8 mouse cellular contexts compared by ENCODE assay signal in genomic region chr16:91465505-91466240, GRCm38 (mm10). TPM values are rescaled to one million over a fixed set of nuclear protein-coding genes. Genes with fewer than 3 reads are reported as not detected.
DNase-seq lines count a peak whose midpoint lies in the region; ATAC-seq and TF ChIP-seq lines count a peak whose summit lies in the region.

No protein-coding gene starts in this region.

- H3K4me2 ChIP-seq in lung, embryonic 14.5 days, result peak overlapping the region; percentile 86
- H3K4me2 ChIP-seq in intestine, postnatal 0 days (replicated peaks; ENCODE audit: low read depth), result peak overlapping the region; percentile 96
- H3K4me2 ChIP-seq in neural tube, embryonic 15.5 days, result peak overlapping the region; percentile 76

- no peaks in the 10 kb centered on the region for H3K27me3 ChIP-seq in lung, embryonic 14.5 days (ENCODE audit: insufficient read depth, low read length)
- H3K27me3 ChIP-seq in intestine, postnatal 0 days (replicated peaks; ENCODE audit: control insufficient read depth, insufficient read depth, low read length), result no peaks in the 10 kb centered on the region
- H3K27me3 ChIP-seq in neural tube, embryonic 15.5 days (replicated peaks), result no peaks in the 10 kb centered on the region

- ATAC-seq in lung, embryonic 14.5 days (ENCODE audit: insufficient read depth), result no peak
- no peak for ATAC-seq in intestine, postnatal 0 days
- peak; percentile 3; the same call in 1 of the 2 replicates for ATAC-seq in neural tube, embryonic 15.5 days (ENCODE audit: low FRiP score)

- TF ChIP-seq POLR2A in embryonic fibroblast, embryonic 13.5 days (IDR thresholded peaks at IDR 0.05; ENCODE audit: low read depth, low read length), result no peak

- peak overlapping the region; percentile 55 for H3K4me3 ChIP-seq in lung, embryonic 14.5 days (ENCODE audit: low read depth, low read length)
- peak overlapping the region; percentile 53 for H3K4me3 ChIP-seq in embryonic fibroblast, embryonic 13.5 days (ENCODE audit: insufficient read depth, low read length)
- H3K4me3 ChIP-seq in intestine, postnatal 0 days (ENCODE audit: low read depth, low read length), result peak overlapping the region; percentile 64
- peak overlapping the region; percentile 55 for H3K4me3 ChIP-seq in neural tube, embryonic 15.5 days (replicated peaks)

- no peaks in the 10 kb centered on the region for H3K36me3 ChIP-seq in lung, embryonic 14.5 days (ENCODE audit: insufficient read depth)
- H3K36me3 ChIP-seq in intestine, postnatal 0 days (ENCODE audit: control insufficient read depth, insufficient read depth), result no peaks in the 10 kb centered on the region
- H3K36me3 ChIP-seq in neural tube, embryonic 15.5 days, result 0 out of 2 replicates have a peak, but pooled peaks cover 3% of the 10 kb centered on the region

- no peak for TF ChIP-seq CTCF in lung, embryonic 14.5 days (IDR thresholded peaks at IDR 0.05; ENCODE audit: low read depth)
- TF ChIP-seq CTCF in embryonic fibroblast, embryonic 13.5 days (IDR thresholded peaks at IDR 0.05; ENCODE audit: borderline replicate concordance, insufficient read depth, low read length), result no peak
- TF ChIP-seq CTCF in intestine, postnatal 0 days (IDR thresholded peaks at IDR 0.05; ENCODE audit: low read depth), result no peak

- no peaks in the 10 kb centered on the region for H3K9me3 ChIP-seq in lung, embryonic 14.5 days (ENCODE audit: low read depth, low read length)
- H3K9me3 ChIP-seq in intestine, postnatal 0 days (ENCODE audit: control insufficient read depth), result no peaks in the 10 kb centered on the region
- H3K9me3 ChIP-seq in neural tube, embryonic 15.5 days (replicated peaks), result no peaks in the 10 kb centered on the region

- no peak for DNase-seq in lung, embryonic 14.5 days
- no peak for DNase-seq in lung, postnatal 14 days
- no peak for DNase-seq in frontal cortex, postnatal 14 days (ENCODE audit: low spot score in 2 of 2)
- no peak for DNase-seq in left cerebral cortex, adult 11 months (ENCODE audit: low spot score)
- no peak for DNase-seq in adrenal gland, adult 18-20 months (ENCODE audit: low spot score in 2 of 2)

- 0 out of 2 replicates have a peak overlapping the region, but pooled peaks have one; percentile 44 for H3K27ac ChIP-seq in lung, embryonic 14.5 days (ENCODE audit: low read depth)
- H3K27ac ChIP-seq in embryonic fibroblast, embryonic 13.5 days (ENCODE audit: insufficient read depth, low read length), result no peak overlapping the region
- no peak overlapping the region for H3K27ac ChIP-seq in intestine, postnatal 0 days (ENCODE audit: low read depth, low read length)
- H3K27ac ChIP-seq in neural tube, embryonic 15.5 days (replicated peaks), result peak overlapping the region; percentile 72; the same call in 1 of the 2 replicates

- peak overlapping the region; percentile 60 for H3K9ac ChIP-seq in lung, embryonic 14.5 days
- H3K9ac ChIP-seq in intestine, postnatal 0 days (ENCODE audit: low read depth, low read length), result 0 out of 2 replicates have a peak overlapping the region, but pooled peaks have one; percentile 52
- H3K9ac ChIP-seq in neural tube, embryonic 15.5 days (replicated peaks), result peak overlapping the region; percentile 58

- whole genome bisulfite sequencing in lung, embryonic 14.5 days, result 50% methylated on average over 13 of the region's 13 CpGs
- 49% methylated on average over 13 of the region's 13 CpGs for WGBS in intestine, postnatal 0 days
- 43% methylated on average over 13 of the region's 13 CpGs for WGBS in neural tube, embryonic 15.5 days

- H3K4me1 ChIP-seq in lung, embryonic 14.5 days (ENCODE audit: insufficient read depth), result no peaks in the 10 kb centered on the region; the same call in 1 of the 2 replicates
- H3K4me1 ChIP-seq in embryonic fibroblast, embryonic 13.5 days (ENCODE audit: control insufficient read depth, insufficient read depth, low read length), result no peaks in the 10 kb centered on the region
- H3K4me1 ChIP-seq in intestine, postnatal 0 days (replicated peaks; ENCODE audit: control insufficient read depth, insufficient read depth, low read length), result peaks cover 3% of the 10 kb centered on the region; the same call in 1 of the 2 replicates
- peaks cover 26% of the 10 kb centered on the region for H3K4me1 ChIP-seq in neural tube, embryonic 15.5 days

RNA-seq across cellular contexts. Expression of gene Ifnar1, which starts 19.4 kb away (rescaled TPM):
- polyA plus RNA-seq in lung, embryonic 14.5 days (2014; fragmentation: Nextera tagmentation; extraction: Ambion mirVana), result 73.3 and 73.6 TPM in 2 replicates
- 58.6 and 73.8 TPM in 2 replicates for polyA plus RNA-seq in embryonic fibroblast, embryonic 13.5 days (2011; ENCODE audit: insufficient read length, low read depth, missing spikeins)
- 18.2 and 21.6 TPM in 2 replicates for polyA plus RNA-seq in intestine, postnatal 0 days (2015; fragmentation: Nextera tagmentation; extraction: Ambion mirVana)
- 45.3 and 46.8 TPM in 2 replicates for polyA plus RNA-seq in neural tube, embryonic 15.5 days (2015; fragmentation: Nextera tagmentation; extraction: Ambion mirVana)
- 10 to 100 TPM; 53.5 to 55.4 TPM for total RNA-seq in adrenal gland, adult 18-20 months (2021)

RNA-seq across cellular contexts. Expression of gene Il10rb, which starts 59.7 kb away (rescaled TPM):
- 32.8 and 36.4 TPM in 2 replicates for polyA plus RNA-seq in lung, embryonic 14.5 days (2014; fragmentation: Nextera tagmentation; extraction: Ambion mirVana)
- polyA plus RNA-seq in embryonic fibroblast, embryonic 13.5 days (2011; ENCODE audit: insufficient read length, low read depth, missing spikeins), result 29.0 and 34.6 TPM in 2 replicates
- polyA plus RNA-seq in intestine, postnatal 0 days (2015; fragmentation: Nextera tagmentation; extraction: Ambion mirVana), result 123 and 124 TPM in 2 replicates
- 14.4 and 26.5 TPM in 2 replicates for polyA plus RNA-seq in neural tube, embryonic 15.5 days (2015; fragmentation: Nextera tagmentation; extraction: Ambion mirVana)
- 100 to 1,000 TPM; 176 to 268 TPM for total RNA-seq in adrenal gland, adult 18-20 months (2021)

Comparison
In these comparisons a context has a peak if more than half of its experiments do, and no peak if none do; other contexts are left out.
1. H3K27ac ChIP-seq: peak in lung, embryonic 14.5 days (single experiment) and neural tube, embryonic 15.5 days (single experiment); none in embryonic fibroblast, embryonic 13.5 days (single experiment) and intestine, postnatal 0 days (single experiment).
2. Peak in every context shown above with its lines, with median percentiles within 50 percentile points of each other: H3K4me2 ChIP-seq, H3K4me3 ChIP-seq and H3K9ac ChIP-seq.